Mouse (Mus musculus) MEL (cell line): ENCODE results near the gene Ube2f. TPM values are rescaled to one million over a fixed set of nuclear protein-coding genes. Genes with fewer than 3 reads are reported as not detected.
A peak's percentile ranks its signal among the peaks of the same experiment; 100 is the strongest.

Experiments used
- DNase-seq: peaks from one replicate; pipeline ENCODE4 v3.0.0; 2011; ENCODE audit warnings: low read depth, low spot score
- H3K27ac ChIP-seq: 2 replicates; pipeline ENCODE4 v1.5.1; 2012; ENCODE audit warnings: low read depth, mild to moderate bottlenecking, control low read depth, low read length, moderate library complexity; ENCODE audit not compliant: control insufficient read depth
- H3K27me3 ChIP-seq, 2 experiments: fragments of 150-350 bp in 1 of 2; sonication (generic) in 1 of 2; 2 replicates each; pipeline ENCODE4 v1.6.1; 2012; ENCODE audit warnings: low read length in 2 of 2, mild to moderate bottlenecking in 2 of 2, improper control_type of control experiment in 1 of 2, moderate library complexity in 1 of 2; ENCODE audit not compliant: insufficient read depth in 2 of 2, control insufficient read depth in 1 of 2
- H3K36me3 ChIP-seq, 2 experiments: 2 replicates each; pipeline ENCODE4 v1.6.1; 2012 to 2014; ENCODE audit warnings: low read length in 2 of 2, improper control_type of control experiment in 1 of 2, inconsistent platforms in 1 of 2, mild to moderate bottlenecking in 1 of 2; ENCODE audit not compliant: insufficient read depth in 2 of 2, control insufficient read depth in 1 of 2
- H3K4me1 ChIP-seq, 2 experiments: fragments of 150-350 bp in 1 of 2; sonication (generic) in 1 of 2; 2 replicates each; pipeline ENCODE4 v1.6.1; 2012; ENCODE audit warnings: low read length in 2 of 2, improper control_type of control experiment in 1 of 2, mild to moderate bottlenecking in 1 of 2; ENCODE audit not compliant: insufficient read depth in 2 of 2, control insufficient read depth in 1 of 2
- H3K4me3 ChIP-seq, 2 experiments: fragments of 150-350 bp in 1 of 2; sonication (generic) in 1 of 2; 2 replicates each; pipeline ENCODE4 v1.5.1; 2012; ENCODE audit warnings: low read depth in 2 of 2, low read length in 2 of 2, mild to moderate bottlenecking in 2 of 2, moderate library complexity in 2 of 2, control low read depth in 1 of 2, improper control_type of control experiment in 1 of 2; ENCODE audit not compliant: control insufficient read depth in 1 of 2, insufficient read depth in 1 of 2
- H3K79me2 ChIP-seq: 2 replicates; pipeline ENCODE4 v1.6.1; 2012; ENCODE audit warnings: mild to moderate bottlenecking, low read length, moderate library complexity; ENCODE audit not compliant: control insufficient read depth, poor library complexity, insufficient read depth
- H3K9ac ChIP-seq: 2 replicates; pipeline ENCODE4 v1.6.1; 2012; ENCODE audit warnings: low read depth, mild to moderate bottlenecking, control low read depth, low read length, moderate library complexity; ENCODE audit not compliant: control insufficient read depth, poor library complexity, severe bottlenecking
- H3K9me3 ChIP-seq: fragments of 150-350 bp; sonication (generic); replicated peaks from 2 replicates; pipeline ENCODE4 v1.6.1; 2012; ENCODE audit warnings: mild to moderate bottlenecking, low read length, improper control_type of control experiment, moderate library complexity; ENCODE audit not compliant: insufficient read depth
- CHD1 ChIP-seq: IDR thresholded peaks from 2 replicates; pipeline ENCODE4 v1.6.1; 2012; ENCODE audit warnings: low read depth, mild to moderate bottlenecking, inconsistent platforms, low read length, improper control_type of control experiment
- CTCF ChIP-seq, 3 experiments: IDR thresholded peaks in 2 of 3; conservative IDR thresholded peaks in 1 of 3; 2 replicates each; pipeline ENCODE4 v1.5.1; 2011 to 2012; ENCODE audit warnings: low read length in 3 of 3, low read depth in 2 of 3, mild to moderate bottlenecking in 2 of 3, improper control_type of control experiment in 1 of 3, inconsistent platforms in 1 of 3, mixed read lengths in 1 of 3, moderate library complexity in 1 of 3; ENCODE audit not compliant: control insufficient read depth in 1 of 3, insufficient read depth in 1 of 3, poor library complexity in 1 of 3, severe bottlenecking in 1 of 3
- E2F4 ChIP-seq: IDR thresholded peaks from 2 replicates; pipeline ENCODE4 v1.6.1; 2011; ENCODE audit warnings: low read depth, low read length, improper control_type of control experiment, borderline replicate concordance
- ELF1 ChIP-seq: IDR thresholded peaks from 2 replicates; pipeline ENCODE4 v1.6.1; 2014; ENCODE audit warnings: low read depth, mild to moderate bottlenecking, inconsistent platforms, low read length, improper control_type of control experiment, moderate library complexity
- EP300 ChIP-seq, 2 experiments: IDR thresholded peaks; 2 replicates each; pipeline ENCODE4 v1.6.1; 2011; ENCODE audit warnings: improper control_type of control experiment in 2 of 2, low read length in 2 of 2, low read depth in 1 of 2, mild to moderate bottlenecking in 1 of 2
- ETS1 ChIP-seq: IDR thresholded peaks from 2 replicates; pipeline ENCODE4 v1.6.1; 2012; ENCODE audit warnings: low read depth, mild to moderate bottlenecking, inconsistent platforms, low read length, improper control_type of control experiment, moderate library complexity
- GABPA ChIP-seq: IDR thresholded peaks from 2 replicates; pipeline ENCODE4 v1.6.1; 2012; ENCODE audit warnings: low read depth, mild to moderate bottlenecking, inconsistent platforms, low read length, improper control_type of control experiment, moderate library complexity
- GATA1 ChIP-seq: IDR thresholded peaks from 2 replicates; pipeline ENCODE4 v1.6.1; 2011; ENCODE audit warnings: low read depth, low read length, improper control_type of control experiment
- HCFC1 ChIP-seq: IDR thresholded peaks from 2 replicates; pipeline ENCODE4 v1.6.1; 2012; ENCODE audit warnings: low read depth, mild to moderate bottlenecking, inconsistent platforms, low read length, improper control_type of control experiment, moderate library complexity
- JUND ChIP-seq: IDR thresholded peaks from 2 replicates; pipeline ENCODE4 v1.6.1; 2011; ENCODE audit warnings: low read depth, mild to moderate bottlenecking, improper control_type of control experiment, low read length
- KAT2A ChIP-seq: conservative IDR thresholded peaks from 2 replicates; pipeline ENCODE4 v1.6.1; 2012; ENCODE audit warnings: low read depth, low read length, improper control_type of control experiment, inconsistent platforms
- MAZ ChIP-seq: IDR thresholded peaks from 2 replicates; pipeline ENCODE4 v1.6.1; 2012; ENCODE audit warnings: low read depth, mild to moderate bottlenecking, inconsistent platforms, low read length, improper control_type of control experiment
- MEF2A ChIP-seq: IDR thresholded peaks from 2 replicates; pipeline ENCODE4 v1.6.1; 2014; ENCODE audit warnings: low read depth, mild to moderate bottlenecking, inconsistent platforms, low read length, improper control_type of control experiment; ENCODE audit not compliant: poor library complexity, insufficient replicate concordance, severe bottlenecking; ENCODE audit errors: extremely low read depth
- MYC ChIP-seq: IDR thresholded peaks from 2 replicates; pipeline ENCODE4 v1.6.1; 2011; ENCODE audit warnings: low read depth, mild to moderate bottlenecking, low read length, improper control_type of control experiment, moderate library complexity
- POLR2A ChIP-seq, 2 experiments: IDR thresholded peaks; 2 replicates each; pipeline ENCODE4 v1.6.1; 2011 to 2012; ENCODE audit warnings: low read length in 2 of 2, mild to moderate bottlenecking in 2 of 2, control low read depth in 1 of 2, improper control_type of control experiment in 1 of 2, low read depth in 1 of 2, moderate library complexity in 1 of 2; ENCODE audit not compliant: control insufficient read depth in 1 of 2, insufficient read depth in 1 of 2, poor library complexity in 1 of 2
- POLR2AphosphoS5 ChIP-seq: IDR thresholded peaks from 2 replicates; pipeline ENCODE4 v1.6.1; 2012; ENCODE audit warnings: low read depth, borderline replicate concordance, mild to moderate bottlenecking, inconsistent platforms, low read length, moderate library complexity, mixed read lengths
- RCOR1 ChIP-seq: IDR thresholded peaks from 2 replicates; pipeline ENCODE4 v1.6.1; 2012; ENCODE audit warnings: low read depth, mild to moderate bottlenecking, inconsistent platforms, low read length, improper control_type of control experiment
- SIN3A ChIP-seq: IDR thresholded peaks from 2 replicates; pipeline ENCODE4 v1.6.1; 2012; ENCODE audit warnings: low read length, improper control_type of control experiment, inconsistent platforms
- TAL1 ChIP-seq: IDR thresholded peaks from 2 replicates; pipeline ENCODE4 v1.6.1; 2012; ENCODE audit warnings: mild to moderate bottlenecking, inconsistent platforms, low read length, moderate library complexity, mixed read lengths
- TBP ChIP-seq: IDR thresholded peaks from 2 replicates; pipeline ENCODE4 v1.8.0; 2011; ENCODE audit warnings: low read depth, low read length, improper control_type of control experiment
- USF1 ChIP-seq: IDR thresholded peaks from 2 replicates; pipeline ENCODE4 v1.6.1; 2014; ENCODE audit warnings: low read depth, mild to moderate bottlenecking, inconsistent platforms, low read length, improper control_type of control experiment, moderate library complexity
- USF2 ChIP-seq, 2 experiments: IDR thresholded peaks; 2 replicates each; pipeline ENCODE4 v1.6.1; 2011 to 2012; ENCODE audit warnings: improper control_type of control experiment in 2 of 2, low read length in 2 of 2, borderline replicate concordance in 1 of 2, inconsistent platforms in 1 of 2, low read depth in 1 of 2, mild to moderate bottlenecking in 1 of 2; ENCODE audit not compliant: insufficient read depth in 1 of 2
- ZKSCAN1 ChIP-seq: IDR thresholded peaks from 2 replicates; pipeline ENCODE4 v1.6.1; 2012; ENCODE audit warnings: low read depth, mild to moderate bottlenecking, inconsistent platforms, low read length, improper control_type of control experiment, moderate library complexity
- polyA plus RNA-seq, 2 experiments: library from polyadenylated mRNA; stranded (reverse) in 1 of 2; unstranded in 1 of 2; fragments of >175 nt in 1 of 2; fragments of >200 nt in 1 of 2; gene quantifications; 2 replicates each; pipeline versions ENCODE4 v1.2.1 to v1.2.4; 2012; ENCODE audit warnings: low replicate concordance in 2 of 2, low read depth in 1 of 2; ENCODE audit not compliant: insufficient read length in 2 of 2, insufficient read depth in 1 of 2, missing spikeins in 1 of 2
- total RNA-seq: library from RNA; depleted of rRNA; stranded (reverse); fragments of 300-350 nt; gene quantifications from 2 replicates; pipeline ENCODE4 v1.2.3, GENCODE M21; 2012

Gene Ube2f
- total and polyA plus RNA-seq, 3 experiments, result 57.4 to 71.3 TPM; not detected in 1

- DNase-seq, result no peak
- no peaks in the 10 kb centered on the region for H3K9me3 ChIP-seq
These were observed 34.8 kb upstream of the Ube2f start for GRCm38 (mm10) chr1:91215264-91215663.

DNA sequence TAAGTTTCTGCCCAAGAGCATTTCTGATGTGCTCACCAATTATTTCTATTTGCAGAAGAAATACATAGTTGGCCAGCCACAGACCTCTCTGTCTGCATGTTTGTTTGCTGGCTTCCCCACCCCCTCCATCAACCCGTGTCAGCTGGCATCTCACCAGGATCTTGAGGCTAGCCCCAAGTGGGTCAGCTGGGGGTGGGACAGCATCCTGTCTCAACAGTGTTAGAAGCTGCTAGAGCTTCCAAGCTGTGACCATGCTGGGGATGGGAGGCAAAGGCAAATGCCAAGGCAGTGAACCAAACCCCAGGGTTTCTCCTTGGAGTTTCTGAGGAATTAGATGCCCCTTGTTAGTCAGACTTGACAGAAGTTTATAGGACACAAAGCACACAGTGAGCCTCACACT lies 34.1 kb upstream of the Ube2f start:
- peak overlapping the region; percentile 30; the same call in 1 of the 2 replicates for H3K27ac ChIP-seq
- no peaks in the 10 kb centered on the region for H3K9me3 ChIP-seq
- no peak for DNase-seq
- H3K36me3 ChIP-seq, result peaks cover 0 to 13% of the 10 kb centered on the region in 2 experiments; a peak in 2 of 4 replicates
- H3K4me1 ChIP-seq, result peaks cover 6 to 23% of the 10 kb centered on the region in 2 experiments
- H3K27me3 ChIP-seq, result no peaks in the 10 kb centered on the region
- no peak overlapping the region for H3K4me3 ChIP-seq
- TF ChIP-seq CHD1 (no peak), TBP (no peak), E2F4 (no peak), POLR2A (IDR thresholded peaks at IDR 0.05; ENCODE audit: control insufficient read depth in 1 of 2, insufficient read depth in 1 of 2, low read depth in 1 of 2, low read length in 2 of 2, poor library complexity in 1 of 2) (no peak), MYC (no peak), MAZ (no peak), SIN3A (no peak), ZKSCAN1 (no peak), JUND (no peak), CTCF (IDR thresholded peaks at IDR 0.05 in 2 of 3, conservative IDR thresholded peaks at IDR 0.05 in 1 of 3; ENCODE audit: control insufficient read depth in 1 of 3, insufficient read depth in 1 of 3, low read depth in 2 of 3, low read length in 3 of 3, poor library complexity in 1 of 3, severe bottlenecking in 1 of 3) (no peak), GABPA (no peak)
- no peak overlapping the region; the same call in 1 of the 2 replicates for H3K9ac ChIP-seq
- H3K79me2 ChIP-seq, result no peaks in the 10 kb centered on the region

More at GRCm38 (mm10) chr1:91215264-91215663, 34.8 kb upstream of the Ube2f start:
- Histone ChIP-seq H3K9ac (no peak overlapping the region), H3K27me3 (no peaks in the 10 kb centered on the region), H3K36me3 (peaks cover 0 to 13% of the 10 kb centered on the region in 2 experiments; a peak in 2 of 4 replicates), H3K27ac (no peak overlapping the region), H3K4me1 (peaks cover 6 to 23% of the 10 kb centered on the region in 2 experiments), H3K4me3 (no peak overlapping the region), H3K79me2 (no peaks in the 10 kb centered on the region)
- TF ChIP-seq RCOR1 (no peak), USF1 (no peak), ETS1 (no peak), USF2 (IDR thresholded peaks at IDR 0.05; ENCODE audit: borderline replicate concordance in 1 of 2, insufficient read depth in 1 of 2, low read depth in 1 of 2, low read length in 2 of 2) (no peak), GATA1 (no peak), POLR2A (IDR thresholded peaks at IDR 0.05; ENCODE audit: control insufficient read depth in 1 of 2, insufficient read depth in 1 of 2, low read depth in 1 of 2, low read length in 2 of 2, poor library complexity in 1 of 2) (no peak), HCFC1 (no peak), TAL1 (no peak), EP300 (IDR thresholded peaks at IDR 0.05; ENCODE audit: low read depth in 1 of 2, low read length in 2 of 2) (no peak), KAT2A (no peak), ELF1 (no peak), POLR2AphosphoS5 (no peak), MEF2A (no peak), GABPA (no peak)
